Mouse (Mus musculus) megakaryocyte-erythroid progenitor cell, adult 5-6 weeks (primary cell): Measurements from ENCODE around the gene Ap1m2. TPM values are rescaled to one million over a fixed set of nuclear protein-coding genes. Genes with fewer than 3 reads are reported as not detected.

Experiments
- total RNA-seq, 2 experiments: library from RNA; stranded (forward) in 1 of 2; stranded (reverse) in 1 of 2; fragments of 200-1000, 215-1000 nt in 1 of 2; fragments of >200 nt in 1 of 2; fragmentation: Nextera tagmentation in 1 of 2; gene quantifications; 2 replicates each; pipeline ENCODE4 v1.2.3; 2014 to 2017

The Ap1m2 gene
- total RNA-seq, 2 experiments from 2014 or later, result not detected

Other genes starting within 250 kb of the Ap1m2 start
- gene Zglp1, start 245.2 kb downstream of the Ap1m2 start, total RNA-seq (2014; fragmentation: Nextera tagmentation), result 10.2 TPM in 1 of 2 replicates, not detected in the other
- 1.7 TPM in 1 of 2 replicates, not detected in the other for gene Zglp1, start 245.2 kb downstream of the Ap1m2 start, total RNA-seq (2017)
- gene Gm49373, start 239.2 kb downstream of the Ap1m2 start, total RNA-seq (2014; fragmentation: Nextera tagmentation), result 4.5 TPM in 1 of 2 replicates, not detected in the other
- gene Gm49373, start 239.2 kb downstream of the Ap1m2 start, total RNA-seq (2017), result not detected in 2 replicates
- 66.9 and 79.7 TPM in 2 replicates for gene Fdx1l, start 238.7 kb downstream of the Ap1m2 start, total RNA-seq (2014; fragmentation: Nextera tagmentation)
- 60.6 and 70.5 TPM in 2 replicates for gene Fdx1l, start 238.7 kb downstream of the Ap1m2 start, total RNA-seq (2017)
- 38.6 and 39.7 TPM in 2 replicates for gene Gm38431, start 220.3 kb downstream of the Ap1m2 start, total RNA-seq (2014; fragmentation: Nextera tagmentation)
- gene Gm38431, start 220.3 kb downstream of the Ap1m2 start, total RNA-seq (2017), result 5.9 and 15.6 TPM in 2 replicates
- gene Raver1, start 220.3 kb downstream of the Ap1m2 start, total RNA-seq (2014; fragmentation: Nextera tagmentation), result 66.3 and 81.1 TPM in 2 replicates
- 12.9 and 16.8 TPM in 2 replicates for gene Raver1, start 220.3 kb downstream of the Ap1m2 start, total RNA-seq (2017)
- gene Tyk2, start 181.1 kb downstream of the Ap1m2 start, total RNA-seq (2014; fragmentation: Nextera tagmentation), result 24.9 and 40.0 TPM in 2 replicates
- 13.2 and 14.4 TPM in 2 replicates for gene Tyk2, start 181.1 kb downstream of the Ap1m2 start, total RNA-seq (2017)
- gene Cdc37, start 162.4 kb downstream of the Ap1m2 start, total RNA-seq (2014; fragmentation: Nextera tagmentation), result 182 and 193 TPM in 2 replicates
- 385 and 442 TPM in 2 replicates for gene Cdc37, start 162.4 kb downstream of the Ap1m2 start, total RNA-seq (2017)
- gene Pde4a, start 146.6 kb downstream of the Ap1m2 start, total RNA-seq (2014; fragmentation: Nextera tagmentation), result 23.5 and 24.3 TPM in 2 replicates
- gene Pde4a, start 146.6 kb downstream of the Ap1m2 start, total RNA-seq (2017), result 2.2 and 3.8 TPM in 2 replicates
- 25.3 and 27.2 TPM in 2 replicates for gene Keap1, start 73.0 kb downstream of the Ap1m2 start, total RNA-seq (2014; fragmentation: Nextera tagmentation)
- 32.7 and 39.8 TPM in 2 replicates for gene Keap1, start 73.0 kb downstream of the Ap1m2 start, total RNA-seq (2017)
- 0.59 TPM in 1 of 2 replicates, not detected in the other for gene S1pr5, start 63.9 kb downstream of the Ap1m2 start, total RNA-seq (2014; fragmentation: Nextera tagmentation)
- 1.1 TPM in 1 of 2 replicates, not detected in the other for gene S1pr5, start 63.9 kb downstream of the Ap1m2 start, total RNA-seq (2017)
- 8.9 and 13.9 TPM in 2 replicates for gene Atg4d, start 47.0 kb downstream of the Ap1m2 start, total RNA-seq (2014; fragmentation: Nextera tagmentation)
- 11.9 and 25.7 TPM in 2 replicates for gene Atg4d, start 47.0 kb downstream of the Ap1m2 start, total RNA-seq (2017)
- 50.7 and 81.7 TPM in 2 replicates for gene Kri1, start 24.4 kb downstream of the Ap1m2 start, total RNA-seq (2014; fragmentation: Nextera tagmentation)
- gene Kri1, start 24.4 kb downstream of the Ap1m2 start, total RNA-seq (2017), result 55.3 and 86.3 TPM in 2 replicates
- gene Cdkn2d, start 20.9 kb downstream of the Ap1m2 start, total RNA-seq (2014; fragmentation: Nextera tagmentation), result 5.7 and 7.4 TPM in 2 replicates
- 8.5 and 11.3 TPM in 2 replicates for gene Cdkn2d, start 20.9 kb downstream of the Ap1m2 start, total RNA-seq (2017)
- gene Slc44a2, start 8.4 kb upstream of the Ap1m2 start, total RNA-seq (2014; fragmentation: Nextera tagmentation), result 25.8 and 30.7 TPM in 2 replicates
- gene Slc44a2, start 8.4 kb upstream of the Ap1m2 start, total RNA-seq (2017), result 22.6 and 23.7 TPM in 2 replicates
- 76.3 and 86.0 TPM in 2 replicates for gene Ilf3, start 55.5 kb upstream of the Ap1m2 start, total RNA-seq (2014; fragmentation: Nextera tagmentation)
- 67.3 and 88.4 TPM in 2 replicates for gene Ilf3, start 55.5 kb upstream of the Ap1m2 start, total RNA-seq (2017)
- gene Qtrt1, start 99.5 kb upstream of the Ap1m2 start, total RNA-seq (2014; fragmentation: Nextera tagmentation), result 56.6 and 56.8 TPM in 2 replicates
- 23.5 and 36.1 TPM in 2 replicates for gene Qtrt1, start 99.5 kb upstream of the Ap1m2 start, total RNA-seq (2017)
- 62.6 and 81.4 TPM in 2 replicates for gene Dnm2, start 112.6 kb upstream of the Ap1m2 start, total RNA-seq (2014; fragmentation: Nextera tagmentation)
- gene Dnm2, start 112.6 kb upstream of the Ap1m2 start, total RNA-seq (2017), result 58.7 and 63.8 TPM in 2 replicates
- 17.0 and 26.4 TPM in 2 replicates for gene Tmed1, start 197.9 kb upstream of the Ap1m2 start, total RNA-seq (2014; fragmentation: Nextera tagmentation)
- gene Tmed1, start 197.9 kb upstream of the Ap1m2 start, total RNA-seq (2017), result 13.5 and 14.6 TPM in 2 replicates
- 2.5 and 5.3 TPM in 2 replicates for gene AB124611, start 213.8 kb upstream of the Ap1m2 start, total RNA-seq (2014; fragmentation: Nextera tagmentation)
- gene AB124611, start 213.8 kb upstream of the Ap1m2 start, total RNA-seq (2017), result 1.8 and 11.3 TPM in 2 replicates
- 95.2 and 131 TPM in 2 replicates for gene Carm1, start 234.6 kb upstream of the Ap1m2 start, total RNA-seq (2014; fragmentation: Nextera tagmentation)
- 24.9 and 46.0 TPM in 2 replicates for gene Carm1, start 234.6 kb upstream of the Ap1m2 start, total RNA-seq (2017)